Mouse (Mus musculus): ENCODE results near the gene Adtrp. TPM values are rescaled to one million over a fixed set of nuclear protein-coding genes. Genes with fewer than 3 reads are reported as not detected.

Gene Adtrp
- polyA plus RNA-seq, 1 experiment = not detected

DNA sequence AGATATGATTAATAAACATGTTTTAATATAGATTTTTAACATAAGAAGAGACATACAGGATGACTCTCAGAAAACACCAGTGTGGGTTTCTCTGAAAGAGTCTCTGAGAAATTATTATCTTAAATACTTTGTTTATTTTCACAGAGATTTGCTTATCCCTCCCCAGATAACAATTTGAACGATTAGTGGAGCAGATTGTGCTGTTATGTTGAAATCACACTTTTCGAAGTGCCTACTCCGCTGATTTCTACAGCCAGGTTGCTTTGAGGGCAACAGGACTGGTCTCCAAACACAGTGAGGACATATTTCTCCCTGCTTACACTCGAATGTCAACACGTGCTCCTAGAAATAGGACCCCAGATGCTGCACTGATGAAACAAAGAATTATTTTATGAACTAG is 2.5 kb downstream of the Adtrp start:
- TF ChIP-seq MYOG (IDR thresholded peaks at IDR 0.05; ENCODE audit: control insufficient read depth in 1 of 3, insufficient read depth in 1 of 3, insufficient read length in 2 of 3, low read depth in 2 of 3) (no peak), MYOD1 (IDR thresholded peaks at IDR 0.05; ENCODE audit: control insufficient read depth in 1 of 3, insufficient read length in 2 of 3, low read depth in 2 of 3) (no peak), REST (IDR thresholded peaks at IDR 0.05; ENCODE audit: insufficient read depth, insufficient read length) (no peak), CEBPB (IDR thresholded peaks at IDR 0.05; ENCODE audit: insufficient read depth, poor library complexity, severe bottlenecking) (no peak), TCF3 (IDR thresholded peaks at IDR 0.05; ENCODE audit: insufficient read length, low read depth) (no peak), MAX (IDR thresholded peaks at IDR 0.05; ENCODE audit: low read depth) (no peak), TCF12 (IDR thresholded peaks at IDR 0.05; ENCODE audit: insufficient read depth, poor library complexity, severe bottlenecking) (no peak), SRF (IDR thresholded peaks at IDR 0.05; ENCODE audit: control insufficient read depth, insufficient read length, low read depth) (no peak), POLR2AphosphoS2 (IDR thresholded peaks at IDR 0.05; ENCODE audit: insufficient read length, low read depth) (no peak), POLR2A (IDR thresholded peaks at IDR 0.05; ENCODE audit: insufficient read length, low read depth) (no peak), USF1 (IDR thresholded peaks at IDR 0.05; ENCODE audit: low read depth) (no peak), E2F4 (IDR thresholded peaks at IDR 0.05; ENCODE audit: insufficient read depth) (no peak)
- Histone ChIP-seq H3K27me3 (ENCODE audit: control insufficient read depth, insufficient read depth, insufficient read length) (no peaks in the 10 kb centered on the region), H3K36me3 (ENCODE audit: control insufficient read depth, insufficient read depth) (no peaks in the 10 kb centered on the region), H3K4me3 (no peak overlapping the region), H3K79me2 (ENCODE audit: control insufficient read depth, insufficient read depth) (no peaks in the 10 kb centered on the region), H3ac (ENCODE audit: control insufficient read depth, insufficient read length) (no peak overlapping the region), H3K4me2 (ENCODE audit: low read depth) (no peak overlapping the region)

DNA sequence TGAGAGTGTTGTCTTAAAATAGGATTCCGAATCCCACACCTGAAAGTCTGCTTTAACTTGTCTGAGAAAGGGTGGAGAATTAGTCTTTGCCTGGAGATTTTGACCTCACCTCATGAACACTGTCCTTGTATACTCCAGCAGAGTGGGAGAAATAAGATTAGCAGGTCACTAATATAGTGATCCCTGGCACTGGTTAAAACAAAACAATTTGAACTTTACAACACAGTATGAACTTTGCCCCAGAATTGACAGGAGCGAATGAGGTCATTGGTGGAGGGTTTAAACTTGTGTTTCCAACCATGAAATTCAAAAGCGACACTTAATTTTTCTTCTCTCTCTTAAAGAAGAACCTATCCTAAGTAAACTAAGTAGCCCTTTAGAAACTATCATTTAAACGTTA is 3.4 kb downstream of the Adtrp start:
- Histone ChIP-seq H3ac (ENCODE audit: control insufficient read depth, insufficient read length) (no peak overlapping the region), H3K4me2 (ENCODE audit: low read depth) (no peak overlapping the region), H3K79me2 (ENCODE audit: control insufficient read depth, insufficient read depth) (no peaks in the 10 kb centered on the region), H3K27me3 (ENCODE audit: control insufficient read depth, insufficient read depth, insufficient read length) (no peaks in the 10 kb centered on the region), H3K4me3 (no peak overlapping the region), H3K36me3 (ENCODE audit: control insufficient read depth, insufficient read depth) (no peaks in the 10 kb centered on the region)
- TF ChIP-seq E2F4 (IDR thresholded peaks at IDR 0.05; ENCODE audit: insufficient read depth) = no peak

DNA sequence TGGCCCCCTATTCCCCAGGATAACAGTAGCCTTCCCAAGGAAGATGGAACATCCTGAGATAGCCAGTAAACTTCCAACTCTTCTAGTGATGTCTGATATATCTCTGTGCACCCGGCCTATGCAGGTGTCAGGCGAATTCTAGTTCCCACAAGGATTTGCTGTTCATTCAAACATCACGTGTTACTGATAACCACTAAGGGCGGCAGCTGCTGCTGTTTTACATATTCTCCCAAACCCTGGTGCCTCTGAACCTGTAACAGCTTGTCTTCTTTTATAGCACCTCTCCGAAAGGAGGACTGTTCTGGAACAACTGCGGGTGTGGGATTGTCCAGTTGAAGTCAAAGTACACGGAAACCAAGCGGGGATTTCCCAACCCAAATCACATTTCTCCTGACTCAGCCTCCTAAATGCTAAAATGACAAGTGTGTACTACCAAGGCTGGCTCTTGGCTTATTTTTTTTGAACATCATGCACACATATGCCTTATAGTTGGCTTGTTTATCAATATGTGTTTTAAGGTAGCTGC is 13.8 kb downstream of the Adtrp start:
- TF ChIP-seq POLR2A (IDR thresholded peaks at IDR 0.05; ENCODE audit: insufficient read length, low read depth) (no peak), TCF12 (IDR thresholded peaks at IDR 0.05; ENCODE audit: insufficient read depth, poor library complexity, severe bottlenecking) (no peak), MYOD1 (IDR thresholded peaks at IDR 0.05; ENCODE audit: control insufficient read depth in 1 of 3, insufficient read length in 2 of 3, low read depth in 2 of 3) (no peak), SRF (IDR thresholded peaks at IDR 0.05; ENCODE audit: control insufficient read depth, insufficient read length, low read depth) (no peak), TCF3 (IDR thresholded peaks at IDR 0.05; ENCODE audit: insufficient read length, low read depth) (no peak), MYOG (IDR thresholded peaks at IDR 0.05; ENCODE audit: control insufficient read depth in 1 of 3, insufficient read depth in 1 of 3, insufficient read length in 2 of 3, low read depth in 2 of 3) (no peak), USF1 (IDR thresholded peaks at IDR 0.05; ENCODE audit: low read depth) (no peak), POLR2AphosphoS2 (IDR thresholded peaks at IDR 0.05; ENCODE audit: insufficient read length, low read depth) (no peak), CEBPB (IDR thresholded peaks at IDR 0.05; ENCODE audit: insufficient read depth, poor library complexity, severe bottlenecking) (no peak), MAX (IDR thresholded peaks at IDR 0.05; ENCODE audit: low read depth) (no peak), REST (IDR thresholded peaks at IDR 0.05; ENCODE audit: insufficient read depth, insufficient read length) (no peak), E2F4 (IDR thresholded peaks at IDR 0.05; ENCODE audit: insufficient read depth) (no peak)
- Histone ChIP-seq H3ac (ENCODE audit: control insufficient read depth, insufficient read length) (no peak overlapping the region), H3K79me2 (ENCODE audit: control insufficient read depth, insufficient read depth) (no peaks in the 10 kb centered on the region), H3K4me2 (ENCODE audit: low read depth) (no peak overlapping the region), H3K27me3 (ENCODE audit: control insufficient read depth, insufficient read depth, insufficient read length) (no peaks in the 10 kb centered on the region), H3K4me3 (no peak overlapping the region), H3K36me3 (ENCODE audit: control insufficient read depth, insufficient read depth) (no peaks in the 10 kb centered on the region)

DNA sequence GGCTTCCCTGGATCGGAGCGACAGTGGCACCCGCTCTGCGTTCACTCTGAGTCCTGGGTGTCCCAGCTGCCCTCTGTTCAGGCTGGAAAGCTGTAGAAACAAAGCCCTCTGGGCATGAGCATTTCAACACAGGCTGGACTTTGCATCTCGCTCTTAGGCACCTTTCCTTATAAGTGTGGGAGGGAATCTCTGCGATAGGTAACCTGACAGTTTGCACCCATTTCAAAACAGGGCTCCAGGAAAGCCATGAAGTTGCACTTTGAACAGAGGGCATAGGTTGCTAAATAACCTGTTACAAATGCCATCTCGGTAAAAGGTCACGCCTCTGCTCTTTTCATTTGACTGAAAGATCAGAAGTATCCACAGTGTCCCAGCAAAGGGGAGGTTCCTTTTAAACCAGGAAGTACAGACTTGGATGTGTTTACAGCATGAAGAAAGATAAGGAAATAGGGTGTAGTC is 19.2 kb downstream of the Adtrp start:
- Histone ChIP-seq H3K27me3 (ENCODE audit: control insufficient read depth, insufficient read depth, insufficient read length) (no peaks in the 10 kb centered on the region), H3K79me2 (ENCODE audit: control insufficient read depth, insufficient read depth) (no peaks in the 10 kb centered on the region), H3K4me3 (no peak overlapping the region), H3ac (ENCODE audit: control insufficient read depth, insufficient read length) (no peak overlapping the region), H3K4me2 (ENCODE audit: low read depth) (no peak overlapping the region), H3K36me3 (ENCODE audit: control insufficient read depth, insufficient read depth) (no peaks in the 10 kb centered on the region)
- TF ChIP-seq POLR2A (IDR thresholded peaks at IDR 0.05; ENCODE audit: insufficient read length, low read depth) = no peak
- no peak for TF ChIP-seq TCF12 (IDR thresholded peaks at IDR 0.05; ENCODE audit: insufficient read depth, poor library complexity, severe bottlenecking)
- no peak for TF ChIP-seq POLR2AphosphoS2 (IDR thresholded peaks at IDR 0.05; ENCODE audit: insufficient read length, low read depth)
- TF ChIP-seq CEBPB (IDR thresholded peaks at IDR 0.05; ENCODE audit: insufficient read depth, poor library complexity, severe bottlenecking) = no peak
- no peak for TF ChIP-seq MYOG (IDR thresholded peaks at IDR 0.05; ENCODE audit: control insufficient read depth in 1 of 3, insufficient read depth in 1 of 3, insufficient read length in 2 of 3, low read depth in 2 of 3)
- TF ChIP-seq MYOD1 (IDR thresholded peaks at IDR 0.05; ENCODE audit: control insufficient read depth in 1 of 3, insufficient read length in 2 of 3, low read depth in 2 of 3) = no peak
- no peak for TF ChIP-seq E2F4 (IDR thresholded peaks at IDR 0.05; ENCODE audit: insufficient read depth)
- TF ChIP-seq MAX (IDR thresholded peaks at IDR 0.05; ENCODE audit: low read depth) = no peak
- no peak for TF ChIP-seq USF1 (IDR thresholded peaks at IDR 0.05; ENCODE audit: low read depth)
- TF ChIP-seq TCF3 (IDR thresholded peaks at IDR 0.05; ENCODE audit: insufficient read length, low read depth) = no peak
- TF ChIP-seq REST (IDR thresholded peaks at IDR 0.05; ENCODE audit: insufficient read depth, insufficient read length) = no peak
- TF ChIP-seq SRF (IDR thresholded peaks at IDR 0.05; ENCODE audit: control insufficient read depth, insufficient read length, low read depth) = no peak

DNA sequence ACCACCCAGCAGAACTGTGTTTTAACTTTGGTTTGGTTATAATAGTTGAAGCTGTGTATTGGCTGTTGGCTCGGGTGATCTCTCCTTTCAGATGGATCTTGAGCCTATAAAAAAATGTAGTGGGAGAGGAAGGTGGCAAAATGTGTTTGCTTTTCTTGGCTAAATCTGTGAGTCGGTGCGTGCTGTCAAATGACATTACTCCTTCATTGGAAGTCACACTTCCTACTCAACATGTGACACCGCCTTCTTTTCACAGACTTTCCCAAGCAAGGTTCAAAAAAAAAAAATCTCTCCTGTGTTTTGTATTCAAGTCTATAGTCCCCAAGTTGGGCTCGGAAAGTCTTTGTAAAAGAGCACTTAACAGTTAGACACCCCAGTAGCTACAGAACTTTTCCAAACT is 19.9 kb downstream of the Adtrp start:
- Histone ChIP-seq H3K4me3 (no peak overlapping the region), H3ac (ENCODE audit: control insufficient read depth, insufficient read length) (no peak overlapping the region), H3K27me3 (ENCODE audit: control insufficient read depth, insufficient read depth, insufficient read length) (no peaks in the 10 kb centered on the region), H3K79me2 (ENCODE audit: control insufficient read depth, insufficient read depth) (no peaks in the 10 kb centered on the region), H3K36me3 (ENCODE audit: control insufficient read depth, insufficient read depth) (no peaks in the 10 kb centered on the region), H3K4me2 (ENCODE audit: low read depth) (no peak overlapping the region)
- TF ChIP-seq TCF3 (IDR thresholded peaks at IDR 0.05; ENCODE audit: insufficient read length, low read depth) = no peak
- no peak for TF ChIP-seq MAX (IDR thresholded peaks at IDR 0.05; ENCODE audit: low read depth)
- no peak for TF ChIP-seq POLR2AphosphoS2 (IDR thresholded peaks at IDR 0.05; ENCODE audit: insufficient read length, low read depth)
- TF ChIP-seq USF1 (IDR thresholded peaks at IDR 0.05; ENCODE audit: low read depth) = no peak
- no peak for TF ChIP-seq POLR2A (IDR thresholded peaks at IDR 0.05; ENCODE audit: insufficient read length, low read depth)
- TF ChIP-seq MYOD1 (IDR thresholded peaks at IDR 0.05; ENCODE audit: control insufficient read depth in 1 of 3, insufficient read length in 2 of 3, low read depth in 2 of 3) = no peak
- no peak for TF ChIP-seq MYOG (IDR thresholded peaks at IDR 0.05; ENCODE audit: control insufficient read depth in 1 of 3, insufficient read depth in 1 of 3, insufficient read length in 2 of 3, low read depth in 2 of 3)
- no peak for TF ChIP-seq CEBPB (IDR thresholded peaks at IDR 0.05; ENCODE audit: insufficient read depth, poor library complexity, severe bottlenecking)
- TF ChIP-seq SRF (IDR thresholded peaks at IDR 0.05; ENCODE audit: control insufficient read depth, insufficient read length, low read depth) = no peak
- TF ChIP-seq E2F4 (IDR thresholded peaks at IDR 0.05; ENCODE audit: insufficient read depth) = no peak
- no peak for TF ChIP-seq REST (IDR thresholded peaks at IDR 0.05; ENCODE audit: insufficient read depth, insufficient read length)
